Mouse (Mus musculus): ENCODE measurements around the gene Cnfn. TPM values are rescaled to one million over a fixed set of nuclear protein-coding genes. Genes with fewer than 3 reads are reported as not detected.

Gene Cnfn
- polyA plus RNA-seq, 1 experiment from 2014 or later, result 0.15 TPM

DNA sequence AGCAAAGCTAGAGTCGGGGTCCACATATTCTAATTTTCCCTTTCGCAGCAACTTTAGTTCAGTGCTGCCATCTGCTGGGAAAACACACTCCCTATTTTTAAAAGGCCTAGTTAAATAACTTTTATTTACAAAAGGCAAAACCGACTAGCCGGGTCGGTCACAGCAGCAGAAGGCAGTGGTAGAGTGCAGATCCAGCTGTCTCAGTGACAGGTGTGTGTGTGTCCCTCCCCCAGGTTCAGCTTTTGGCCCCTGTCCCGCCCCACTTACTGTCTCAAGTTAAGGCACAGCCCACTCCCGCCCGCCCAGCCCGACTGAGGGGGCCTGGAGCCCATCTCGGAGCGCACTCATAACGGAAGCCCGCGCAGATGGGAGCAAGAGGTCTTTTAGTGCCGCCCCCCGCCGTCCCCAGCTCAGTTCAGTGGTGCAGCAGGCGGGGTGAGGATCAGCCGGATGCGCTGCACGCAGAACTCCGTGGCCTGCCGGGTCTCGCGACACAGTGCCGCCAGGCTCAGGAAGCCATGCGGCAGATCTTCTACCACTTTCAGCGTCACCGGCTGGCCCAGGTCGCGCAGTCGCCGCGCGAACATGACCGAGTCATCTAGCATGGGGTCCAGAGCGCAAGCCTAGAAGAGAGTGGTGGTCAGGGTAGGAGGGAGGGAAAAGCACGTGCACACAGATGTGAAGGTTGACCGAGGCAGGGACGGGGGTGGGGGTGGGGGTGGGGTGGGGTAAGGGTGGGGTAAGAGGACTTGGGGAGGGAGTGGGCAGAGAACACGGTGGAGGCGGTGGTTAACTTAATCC, 10.2 kb upstream of the Cnfn start:
- no peak overlapping the region for H3K27ac ChIP-seq

DNA sequence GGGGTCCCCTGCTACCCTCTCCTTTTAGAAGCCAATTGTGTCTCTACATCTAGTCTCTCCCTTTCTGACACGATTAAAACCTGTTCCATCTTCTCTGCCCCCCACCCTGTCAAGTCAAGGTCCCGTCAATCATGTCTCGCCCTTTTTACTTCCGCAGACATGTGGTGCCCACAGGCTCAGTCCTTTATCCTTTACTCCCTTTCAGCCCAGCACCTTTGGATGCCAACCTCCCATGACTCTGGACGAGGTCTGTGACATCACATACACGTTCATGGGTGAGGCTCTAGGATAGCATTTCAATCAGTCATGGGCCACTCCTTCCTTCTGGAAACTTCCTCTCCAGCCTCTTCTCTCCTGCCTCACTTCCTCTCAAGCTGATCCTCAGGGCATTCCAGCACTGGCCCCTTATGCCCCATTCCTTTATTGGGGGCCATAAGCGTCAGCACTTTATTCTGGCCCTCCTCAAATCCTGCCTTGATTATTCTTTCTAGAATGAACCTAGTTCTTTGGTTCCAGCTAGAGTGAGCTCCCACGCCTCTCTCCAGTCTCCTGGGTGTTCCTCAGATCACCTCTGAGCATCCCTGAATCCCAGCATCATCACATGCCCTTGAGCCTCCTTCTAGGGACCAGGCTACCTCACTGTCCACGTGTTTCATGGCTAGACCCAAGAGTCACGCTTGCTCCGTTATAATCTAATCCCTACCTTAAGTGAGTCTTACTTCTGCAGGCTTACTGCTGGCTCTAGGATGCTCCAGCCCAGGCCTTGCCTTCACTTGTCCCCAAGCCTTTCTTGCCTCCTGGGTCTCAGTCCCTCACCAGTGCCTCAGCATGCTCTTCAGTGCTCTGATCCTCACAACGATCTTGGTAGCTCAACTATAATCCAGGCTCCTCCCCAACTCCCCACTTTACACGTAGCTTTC, 8.9 kb upstream of the Cnfn start:
- Histone ChIP-seq H3K36me3 (0 out of 2 replicates have a peak, but pooled peaks cover 6% of the 10 kb centered on the region), H3K9ac (no peak overlapping the region), H3K27ac (no peak overlapping the region), H3K4me1 (replicated peaks) (peaks cover 32% of the 10 kb centered on the region), H3K4me2 (no peak overlapping the region), H3K4me3 (replicated peaks) (no peak overlapping the region), H3K27me3 (0 out of 2 replicates have a peak, but pooled peaks cover 3% of the 10 kb centered on the region), H3K9me3 (replicated peaks) (no peaks in the 10 kb centered on the region)
- DNase-seq (no peak), ATAC-seq (ENCODE audit: low read depth) (no peak)
- 68% methylated on average over 13 of the region's 13 CpGs for WGBS (ENCODE audit: insufficient replicate concordance)

More for the DNA sequence above, 10.2 kb upstream of the Cnfn start:
- Histone ChIP-seq H3K4me3 (replicated peaks) (peak overlapping the region; percentile 56), H3K4me1 (replicated peaks) (peaks cover 36% of the 10 kb centered on the region), H3K27me3 (0 out of 2 replicates have a peak, but pooled peaks cover 3% of the 10 kb centered on the region), H3K9me3 (replicated peaks) (no peaks in the 10 kb centered on the region), H3K4me2 (peak overlapping the region; percentile 81), H3K36me3 (peaks cover 13% of the 10 kb centered on the region; the same call in 1 of the 2 replicates), H3K9ac (peak overlapping the region; percentile 64)
- no peak for DNase-seq
- peak; percentile 46 for ATAC-seq (ENCODE audit: low read depth)
- 3% methylated on average over 42 of the region's 42 CpGs for WGBS (ENCODE audit: insufficient replicate concordance)

DNA sequence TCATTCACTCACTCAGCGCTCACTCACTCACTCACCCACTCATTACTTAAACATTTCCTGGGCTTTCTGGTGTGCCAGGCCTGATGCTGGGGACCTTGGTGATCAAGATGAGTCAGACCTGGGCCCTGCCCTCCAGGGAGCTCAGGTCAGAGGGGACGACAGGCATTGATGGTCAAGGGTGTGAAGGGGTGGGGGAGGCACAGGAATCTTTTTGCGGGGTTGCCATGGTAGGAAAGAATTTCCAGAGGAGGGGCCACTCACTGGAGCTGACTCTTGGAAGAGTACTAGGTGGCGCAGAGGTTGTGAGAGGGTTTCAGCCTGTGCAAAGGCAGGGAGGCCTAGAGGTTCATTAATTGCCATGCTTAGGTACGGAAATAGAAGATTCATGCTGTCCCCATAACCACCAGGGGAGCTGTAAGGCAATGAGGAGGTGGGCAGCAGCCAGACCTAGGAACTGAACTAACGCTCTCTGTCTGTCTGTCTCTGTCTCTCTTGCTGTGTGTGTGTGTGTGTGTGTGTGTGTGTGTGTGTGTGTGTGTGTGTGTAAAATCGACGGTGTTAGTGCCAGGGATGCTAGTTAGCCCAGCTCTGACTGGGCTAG, 7.7 kb upstream of the Cnfn start:
- ATAC-seq (ENCODE audit: low read depth) (no peak), DNase-seq (no peak)
- Histone ChIP-seq H3K27me3 (0 out of 2 replicates have a peak, but pooled peaks cover 3% of the 10 kb centered on the region), H3K4me1 (replicated peaks) (peaks cover 32% of the 10 kb centered on the region), H3K36me3 (no peaks in the 10 kb centered on the region), H3K4me2 (peak overlapping the region; percentile 52; the same call in 1 of the 2 replicates), H3K9ac (no peak overlapping the region), H3K27ac (no peak overlapping the region), H3K9me3 (replicated peaks) (no peaks in the 10 kb centered on the region), H3K4me3 (replicated peaks) (no peak overlapping the region)
- 51% methylated on average over 8 of the region's 8 CpGs for WGBS (ENCODE audit: insufficient replicate concordance)

DNA sequence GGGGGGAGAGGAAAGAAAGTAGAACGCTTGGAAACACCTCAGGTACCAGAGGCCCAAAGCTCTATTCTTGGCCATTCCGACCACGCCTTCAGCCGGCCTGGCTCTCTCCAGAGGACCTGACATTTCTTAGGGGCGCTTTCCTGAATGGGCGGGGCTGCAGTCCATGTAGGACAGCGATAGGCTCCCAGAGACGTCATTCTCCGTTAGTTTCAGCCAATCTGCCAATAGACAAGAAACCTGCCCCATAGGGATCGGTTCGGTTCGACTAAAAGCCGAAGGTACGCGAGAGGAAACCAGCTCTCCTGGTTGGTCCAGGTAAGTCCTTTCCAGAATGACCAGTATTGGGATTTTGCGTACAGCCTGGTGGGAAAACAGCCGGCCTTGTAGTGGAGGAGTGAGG, 7.0 kb upstream of the Cnfn start:
- no peaks in the 10 kb centered on the region for H3K36me3 ChIP-seq
- H3K4me1 ChIP-seq (replicated peaks), result peaks cover 32% of the 10 kb centered on the region
- peak overlapping the region; percentile 37 for H3K4me3 ChIP-seq (replicated peaks)
- H3K27me3 ChIP-seq, result 0 out of 2 replicates have a peak, but pooled peaks cover 3% of the 10 kb centered on the region
- H3K9ac ChIP-seq, result 0 out of 2 replicates have a peak overlapping the region, but pooled peaks have one; percentile 39
- DNase-seq (peak; percentile 64), ATAC-seq (ENCODE audit: low read depth) (peak; percentile 50; the same call in 1 of the 2 replicates)
- peak overlapping the region; percentile 52 for H3K4me2 ChIP-seq
- no peak overlapping the region for H3K27ac ChIP-seq
- WGBS (ENCODE audit: insufficient replicate concordance), result 7% methylated on average over 17 of the region's 17 CpGs
- no peaks in the 10 kb centered on the region for H3K9me3 ChIP-seq (replicated peaks)

DNA sequence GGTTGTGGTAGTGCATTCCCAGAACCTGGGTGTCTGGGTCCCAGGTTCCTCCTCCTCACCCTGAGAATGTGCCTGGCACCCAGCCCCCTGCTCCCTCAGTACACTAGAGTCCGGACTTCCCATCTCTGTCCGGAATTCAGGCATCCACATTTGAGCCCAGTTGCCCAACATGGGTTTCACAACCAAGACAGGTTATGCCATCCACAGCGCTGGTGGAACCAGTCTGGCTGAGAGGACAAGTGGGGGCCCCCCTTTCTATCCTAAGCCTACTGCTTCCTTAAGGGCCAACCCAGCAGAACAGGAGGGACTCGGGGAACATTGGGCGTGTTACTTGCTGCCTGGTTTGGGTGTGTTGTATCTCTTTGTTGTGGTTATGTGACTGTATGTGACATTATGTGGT, 2.9 kb upstream of the Cnfn start:
- no peaks in the 10 kb centered on the region for H3K9me3 ChIP-seq (replicated peaks)
- no peak for DNase-seq
- no peak for ATAC-seq (ENCODE audit: low read depth)
- peaks cover 7% of the 10 kb centered on the region; the same call in 1 of the 2 replicates for H3K4me1 ChIP-seq (replicated peaks)
- H3K27ac ChIP-seq, result no peak overlapping the region
- no peak overlapping the region for H3K4me2 ChIP-seq
- no peak overlapping the region for H3K9ac ChIP-seq
- H3K36me3 ChIP-seq, result no peaks in the 10 kb centered on the region
- no peak overlapping the region for H3K4me3 ChIP-seq (replicated peaks)
- peaks cover 33% of the 10 kb centered on the region for H3K27me3 ChIP-seq
- 65% methylated on average over 5 of the region's 5 CpGs for WGBS (ENCODE audit: insufficient replicate concordance)

DNA sequence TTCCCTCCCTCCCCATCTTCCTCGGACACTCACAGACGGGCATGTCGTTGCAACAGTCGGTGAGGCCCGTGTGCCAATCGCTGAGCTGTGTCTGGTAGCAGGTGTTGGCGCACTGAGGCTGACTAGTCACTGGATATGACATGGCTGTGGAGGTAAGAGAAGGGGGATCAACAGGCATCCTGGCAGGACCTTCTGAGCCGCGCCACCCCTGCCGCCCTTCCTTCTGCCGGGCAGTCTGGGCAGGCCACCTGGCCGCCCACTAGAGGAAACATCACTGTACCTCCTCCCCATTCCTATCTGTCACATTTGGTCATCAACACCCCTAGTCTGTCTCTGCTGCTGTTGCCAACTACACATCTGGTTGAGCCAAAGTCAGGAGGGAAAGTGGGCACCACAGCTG, 1.2 kb downstream of the Cnfn start:
- no peaks in the 10 kb centered on the region for H3K4me1 ChIP-seq (replicated peaks)
- H3K4me3 ChIP-seq (replicated peaks), result no peak overlapping the region
- H3K9ac ChIP-seq, result no peak overlapping the region
- H3K9me3 ChIP-seq (replicated peaks), result no peaks in the 10 kb centered on the region
- no peak overlapping the region for H3K27ac ChIP-seq
- no peaks in the 10 kb centered on the region for H3K36me3 ChIP-seq
- no peak overlapping the region for H3K4me2 ChIP-seq
- H3K27me3 ChIP-seq, result peaks cover 55% of the 10 kb centered on the region
- DNase-seq, result no peak
- ATAC-seq (ENCODE audit: low read depth), result no peak
- 21% methylated on average over 12 of the region's 12 CpGs for WGBS (ENCODE audit: insufficient replicate concordance)

DNA sequence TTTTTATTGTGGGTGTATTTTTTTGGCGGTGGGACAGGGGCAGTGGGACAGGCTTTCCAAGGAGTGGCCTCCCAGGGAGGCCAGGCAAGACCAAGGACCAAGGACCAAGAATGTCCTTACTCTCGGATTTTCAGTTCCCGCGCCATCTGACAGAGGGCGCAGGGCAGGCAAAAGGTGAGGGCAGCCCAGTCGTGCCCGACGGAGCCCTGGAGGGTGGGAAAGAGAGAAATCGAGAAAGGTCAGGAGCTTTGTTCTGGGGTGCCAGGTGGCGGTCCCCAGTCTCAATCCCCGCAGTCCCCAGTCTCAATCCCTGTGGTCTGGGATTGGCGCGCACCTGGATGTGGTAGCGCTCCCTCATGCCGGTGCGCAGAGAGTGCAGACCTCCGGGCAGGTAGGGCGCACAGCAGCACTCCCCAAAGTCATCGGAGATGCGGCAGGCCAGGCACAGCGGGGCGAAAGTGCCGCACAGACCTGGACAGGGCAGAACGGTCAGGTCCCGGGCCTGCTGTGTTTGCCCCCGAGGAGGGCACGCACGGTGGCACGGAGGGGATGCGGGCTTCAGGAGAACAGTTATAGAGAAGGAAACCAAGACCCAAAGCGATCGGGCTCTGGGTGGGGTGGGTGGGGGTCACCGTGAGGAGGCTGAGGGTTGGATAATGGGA, 1.8 kb downstream of the Cnfn start:
- Histone ChIP-seq H3K4me1 (replicated peaks) (no peaks in the 10 kb centered on the region), H3K27ac (no peak overlapping the region), H3K27me3 (peaks cover 55% of the 10 kb centered on the region), H3K4me3 (replicated peaks) (no peak overlapping the region), H3K9me3 (replicated peaks) (no peaks in the 10 kb centered on the region), H3K36me3 (no peaks in the 10 kb centered on the region), H3K9ac (no peak overlapping the region), H3K4me2 (no peak overlapping the region)
- 2% methylated on average over 33 of the region's 33 CpGs for WGBS (ENCODE audit: insufficient replicate concordance)
- no peak for DNase-seq
- ATAC-seq (ENCODE audit: low read depth), result no peak

DNA sequence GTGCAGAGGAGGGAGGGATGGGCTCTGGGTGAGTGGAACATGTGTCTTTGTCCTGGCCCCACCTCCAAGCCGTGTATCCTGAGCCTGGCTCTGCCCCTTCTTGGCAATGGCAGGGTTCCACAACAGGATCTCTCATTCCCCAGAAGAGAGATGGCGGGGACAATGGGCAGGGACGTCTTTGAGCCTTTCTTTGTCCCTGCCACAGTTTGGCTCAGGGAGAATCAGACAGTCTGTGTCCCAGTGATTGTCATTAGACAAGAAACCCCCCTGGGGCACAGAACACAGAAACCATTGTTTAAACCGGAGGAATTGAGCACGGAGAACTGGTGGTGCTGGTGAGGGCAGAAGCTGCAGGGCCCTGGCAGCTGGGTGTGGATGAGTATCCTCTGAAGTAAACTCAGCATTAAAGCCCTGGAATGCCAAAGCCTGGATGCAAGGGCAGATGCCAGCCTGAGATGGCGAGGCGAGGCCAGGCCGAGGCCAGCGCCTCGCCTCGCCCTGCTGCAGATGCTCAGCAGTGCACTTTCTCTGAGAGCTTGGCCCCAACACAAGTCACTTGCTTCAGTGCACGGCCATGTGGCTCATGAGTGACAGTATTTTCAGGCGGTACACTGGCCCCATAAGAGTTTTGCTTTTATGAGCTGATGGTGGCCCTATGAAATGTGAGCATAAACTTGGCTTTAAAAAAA, 3.4 kb downstream of the Cnfn start:
- Histone ChIP-seq H3K4me1 (replicated peaks) (no peaks in the 10 kb centered on the region), H3K27me3 (peaks cover 55% of the 10 kb centered on the region), H3K36me3 (no peaks in the 10 kb centered on the region), H3K4me2 (no peak overlapping the region), H3K9me3 (replicated peaks) (no peaks in the 10 kb centered on the region), H3K4me3 (replicated peaks) (no peak overlapping the region), H3K9ac (no peak overlapping the region), H3K27ac (no peak overlapping the region)
- 50% methylated on average over 13 of the region's 13 CpGs for WGBS (ENCODE audit: insufficient replicate concordance)
- ATAC-seq (ENCODE audit: low read depth), result no peak
- no peak for DNase-seq

DNA sequence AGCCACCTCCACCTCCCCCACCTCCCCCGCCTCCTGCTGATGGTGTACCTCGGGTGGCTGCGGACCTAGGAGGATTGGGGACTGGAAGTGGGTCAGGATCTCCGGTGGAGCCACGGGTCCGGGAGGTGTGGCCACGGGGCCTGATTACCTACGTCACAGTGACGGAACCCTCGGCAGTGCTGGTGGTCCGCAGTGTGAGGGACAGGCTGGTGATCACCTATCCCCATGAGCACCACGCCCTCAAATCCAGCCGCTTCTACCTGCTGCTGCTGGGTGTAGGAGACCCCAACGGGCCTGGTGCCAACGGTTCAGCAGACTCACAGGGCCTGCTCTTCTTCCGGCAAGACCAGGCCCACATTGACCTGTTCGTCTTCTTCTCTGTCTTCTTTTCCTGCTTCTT, 5.9 kb downstream of the Cnfn start:
- no peak overlapping the region for H3K27ac ChIP-seq
- H3K9ac ChIP-seq, result no peak overlapping the region
- H3K9me3 ChIP-seq (replicated peaks), result no peaks in the 10 kb centered on the region
- no peak for DNase-seq
- H3K36me3 ChIP-seq, result peaks cover 3% of the 10 kb centered on the region; the same call in 1 of the 2 replicates
- H3K4me1 ChIP-seq (replicated peaks), result no peaks in the 10 kb centered on the region
- 85% methylated on average over 17 of the region's 17 CpGs for WGBS (ENCODE audit: insufficient replicate concordance)
- H3K4me2 ChIP-seq, result no peak overlapping the region
- no peak overlapping the region for H3K4me3 ChIP-seq (replicated peaks)
- no peak for ATAC-seq (ENCODE audit: low read depth)
- H3K27me3 ChIP-seq, result peaks cover 35% of the 10 kb centered on the region

DNA sequence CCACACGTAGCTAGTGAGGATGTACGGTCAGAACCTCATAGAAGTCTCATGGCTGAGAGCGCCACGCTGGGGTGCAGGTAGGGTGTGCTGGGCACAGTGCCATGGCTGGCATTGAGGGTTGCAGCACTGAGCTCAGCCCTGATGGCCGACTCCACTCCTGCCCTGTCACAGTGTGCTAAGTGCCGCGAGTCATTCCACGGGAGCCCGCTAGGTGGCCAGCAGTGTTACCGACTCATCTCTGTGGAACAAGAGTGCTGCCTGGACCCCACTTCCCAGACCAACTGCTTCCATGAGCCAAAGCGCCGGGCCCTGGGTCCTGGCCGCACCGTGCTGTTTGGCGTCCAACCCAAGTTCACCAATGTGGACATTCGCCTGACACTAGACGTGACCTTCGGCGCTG, 6.4 kb downstream of the Cnfn start:
- 84% methylated on average over 19 of the region's 19 CpGs for WGBS (ENCODE audit: insufficient replicate concordance)

More for the DNA sequence above, 6.4 kb downstream of the Cnfn start:
- peaks cover 30% of the 10 kb centered on the region for H3K27me3 ChIP-seq
- H3K9me3 ChIP-seq (replicated peaks), result no peaks in the 10 kb centered on the region
- no peak overlapping the region for H3K4me2 ChIP-seq
- ATAC-seq (ENCODE audit: low read depth) (peak; percentile 31; the same call in 1 of the 2 replicates), DNase-seq (no peak)
- no peak overlapping the region for H3K4me3 ChIP-seq (replicated peaks)
- no peaks in the 10 kb centered on the region for H3K4me1 ChIP-seq (replicated peaks)
- no peak overlapping the region for H3K27ac ChIP-seq
- peaks cover 3% of the 10 kb centered on the region; the same call in 1 of the 2 replicates for H3K36me3 ChIP-seq
- no peak overlapping the region for H3K9ac ChIP-seq

Data from liver, embryonic 13.5 days (tissue).